Mouse (Mus musculus) liver, postnatal 0 days (tissue): ENCODE data around the gene 1700011L22Rik. TPM values are rescaled to one million over a fixed set of nuclear protein-coding genes. Genes with fewer than 3 reads are reported as not detected.

Experiments
- ATAC-seq: fragments of 200-750 bp; cut with Nextera tagmentation; 2 replicates; pipeline ENCODE4 v1.8.0; 2017; ENCODE audit warnings: mild to moderate bottlenecking, moderate library complexity
- DNase-seq: peaks from one replicate; pipeline ENCODE4 v3.0.0-alpha.2; 2016
- H3K27ac ChIP-seq: fragments of 300-500 bp; sonication (generic); 2 replicates; pipeline ENCODE4 v1.5.1; 2014; ENCODE audit warnings: antibody characterized with exemption, moderate library complexity, mild to moderate bottlenecking, low read depth
- H3K27me3 ChIP-seq: fragments of 300-500 bp; sonication (generic); 2 replicates; pipeline ENCODE4 v1.6.1; 2014; ENCODE audit warnings: low read length, control low read depth, mixed read lengths; ENCODE audit not compliant: insufficient read depth
- H3K36me3 ChIP-seq: fragments of 300-500 bp; sonication (generic); replicated peaks from 2 replicates; pipeline ENCODE4 v1.6.1; 2014; ENCODE audit warnings: mild to moderate bottlenecking, control low read depth, low read length, moderate library complexity, mixed read lengths; ENCODE audit not compliant: insufficient read depth
- H3K4me1 ChIP-seq: fragments of 300-500 bp; sonication (generic); 2 replicates; pipeline ENCODE4 v1.6.1; 2014; ENCODE audit warnings: antibody characterized with exemption, mild to moderate bottlenecking, control low read depth; ENCODE audit not compliant: insufficient read depth
- H3K4me2 ChIP-seq: fragments of 300-500 bp; sonication (generic); 2 replicates; pipeline ENCODE4 v1.6.1; 2014; ENCODE audit warnings: low read depth, mild to moderate bottlenecking, low read length, moderate library complexity, mixed read lengths
- H3K4me3 ChIP-seq: fragments of 300-500 bp; sonication (generic); 2 replicates; pipeline ENCODE4 v1.5.1; 2014; ENCODE audit warnings: low read depth, low read length
- H3K9ac ChIP-seq: fragments of 300-500 bp; sonication (generic); replicated peaks from 2 replicates; pipeline ENCODE4 v1.6.1; 2014; ENCODE audit warnings: mild to moderate bottlenecking, moderate library complexity
- H3K9me3 ChIP-seq: fragments of 300-500 bp; sonication (generic); 2 replicates; pipeline ENCODE4 v1.6.1; 2016; ENCODE audit warnings: mild to moderate bottlenecking, control low read depth, low read length, mixed read lengths
- CTCF ChIP-seq: sonication (generic); IDR thresholded peaks from 2 replicates; pipeline ENCODE4 v1.5.1; 2016; ENCODE audit warnings: antibody characterized with exemption, low read depth
- EP300 ChIP-seq: IDR thresholded peaks from 2 replicates; pipeline ENCODE4 v1.6.1; 2016; ENCODE audit warnings: antibody characterized with exemption, low read depth, mild to moderate bottlenecking
- WGBS: fragments of 180-500 bp; shearing (Covaris S2); extraction: QIAGEN DNeasy Blood & Tissue Kit; methylation state at CpG from one replicate; pipeline ENCODE4 v1.1.7; 2014; ENCODE audit not compliant: insufficient replicate concordance; 5-methylcytosine and 5-hydroxymethylcytosine counted together
- polyA plus RNA-seq: library from polyadenylated mRNA; unstranded; fragments of >200 nt; fragmentation: Nextera tagmentation; extraction: Ambion mirVana; gene quantifications from 2 replicates; pipeline ENCODE4 v1.2.1, GENCODE M21; 2015

1700011L22Rik gene
- polyA plus RNA-seq, 1 experiment from 2014 or later = not detected

DNA sequence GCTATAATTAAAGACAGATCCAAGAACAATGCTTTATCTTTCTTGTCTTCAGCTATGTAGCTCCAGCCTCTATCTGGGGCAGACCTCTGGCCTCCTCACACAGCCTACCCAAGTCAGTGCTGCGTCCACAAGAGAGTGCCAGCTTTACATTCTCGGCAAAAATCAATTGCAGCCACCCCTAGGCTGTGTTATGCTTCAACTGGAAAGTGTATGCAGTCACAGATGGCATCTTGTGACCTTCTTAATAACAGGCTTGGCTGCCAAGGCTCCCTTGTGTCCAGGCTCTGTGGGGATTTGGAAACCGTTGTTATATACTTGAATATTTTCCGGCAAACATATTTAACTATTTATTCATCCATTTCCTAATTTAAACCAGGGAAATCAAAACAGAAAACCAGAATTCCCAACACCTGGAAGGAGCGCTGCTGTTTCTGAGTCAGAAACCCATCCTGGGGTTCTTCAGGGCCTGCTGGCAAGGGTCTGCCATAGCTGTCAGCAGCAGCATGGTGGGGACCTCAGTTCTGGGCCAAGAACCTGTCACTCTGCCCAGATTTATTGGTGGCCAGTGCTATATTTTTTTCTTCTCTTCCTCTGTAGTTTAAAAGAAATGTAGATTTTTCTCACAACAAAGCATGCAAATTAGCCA lies 26.1 kb downstream of the 1700011L22Rik start:
- Histone ChIP-seq H3K27me3 (no peaks in the 10 kb centered on the region), H3K27ac (no peak overlapping the region), H3K9ac (no peak overlapping the region), H3K4me2 (no peak overlapping the region), H3K4me1 (no peaks in the 10 kb centered on the region), H3K9me3 (no peaks in the 10 kb centered on the region), H3K4me3 (no peak overlapping the region), H3K36me3 (no peaks in the 10 kb centered on the region)
- peak; percentile 3 for DNase-seq
- TF ChIP-seq EP300 (no peak), CTCF (no peak)
- 63% methylated on average over 5 of the region's 5 CpGs for WGBS
- ATAC-seq = no peak

DNA sequence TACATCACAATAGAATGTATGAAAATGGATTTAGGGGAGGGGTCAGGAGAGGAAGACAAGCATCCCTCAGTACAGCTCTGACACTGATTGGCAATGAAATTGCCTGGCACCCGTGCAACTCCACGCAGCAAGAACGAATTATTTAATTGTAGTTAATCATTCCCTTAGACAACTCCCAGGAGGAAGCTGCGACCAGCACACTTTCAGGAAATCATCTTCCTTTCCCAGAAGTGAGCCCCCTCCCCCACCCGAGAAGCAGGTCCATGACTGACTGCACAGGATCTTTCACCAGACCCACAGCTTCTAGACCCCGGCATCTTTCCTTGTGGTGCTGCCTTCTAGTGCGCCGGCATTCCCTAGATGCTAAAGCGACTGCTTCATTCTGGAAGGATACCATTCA lies 36.7 kb downstream of the 1700011L22Rik start:
- WGBS = 70% methylated on average over 9 of the region's 9 CpGs
- H3K4me3 ChIP-seq = no peak overlapping the region

DNA sequence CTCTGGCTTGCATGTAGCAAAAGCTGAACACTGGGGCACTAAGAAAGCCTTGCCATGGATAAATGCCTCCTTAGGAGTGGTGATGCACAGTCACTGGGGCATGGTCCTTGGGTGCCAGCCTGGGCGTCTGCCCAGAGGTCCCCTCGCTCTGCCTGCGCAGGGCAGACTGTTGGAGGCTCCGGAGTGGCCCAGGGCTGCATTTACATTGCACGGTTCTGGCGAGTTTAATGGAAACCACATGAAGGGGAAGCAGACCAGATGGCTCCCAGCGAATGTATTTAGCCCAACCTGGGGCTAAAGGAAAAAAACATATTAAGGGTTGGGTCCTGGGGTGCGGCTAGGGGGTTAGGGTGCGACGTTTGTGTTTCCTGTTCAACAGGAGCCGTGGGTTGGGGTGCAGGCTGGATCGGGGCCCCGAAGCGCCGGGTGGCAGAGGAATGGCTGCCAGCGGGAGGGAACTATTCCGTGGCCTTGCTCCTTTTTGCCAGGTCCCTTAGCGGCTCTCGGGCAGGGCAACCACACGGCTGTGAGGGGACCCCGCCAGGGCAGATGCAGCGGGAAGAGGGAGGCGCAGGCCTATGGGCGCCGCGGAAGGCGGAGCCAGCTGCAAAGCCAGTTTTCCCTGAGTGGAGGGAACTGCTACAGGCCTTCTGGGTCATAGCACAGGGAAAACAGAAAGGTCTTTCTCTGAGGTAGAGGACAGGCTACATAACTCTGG lies 38.6 kb downstream of the 1700011L22Rik start:
- TF ChIP-seq CTCF (no peak), EP300 (no peak)
- ATAC-seq = peak; percentile 56; the same call in 1 of the 2 replicates
- H3K4me1 ChIP-seq = peaks cover 7% of the 10 kb centered on the region
- peak overlapping the region; percentile 47 for H3K4me3 ChIP-seq
- peak overlapping the region; percentile 48 for H3K27ac ChIP-seq
- DNase-seq = peak; percentile 40
- no peaks in the 10 kb centered on the region for H3K27me3 ChIP-seq
- H3K36me3 ChIP-seq = no peaks in the 10 kb centered on the region
- peak overlapping the region; percentile 81 for H3K4me2 ChIP-seq
- peak overlapping the region; percentile 59 for H3K9ac ChIP-seq
- 4% methylated on average over 27 of the region's 27 CpGs for WGBS
- no peaks in the 10 kb centered on the region for H3K9me3 ChIP-seq

More for the DNA sequence above, 36.7 kb downstream of the 1700011L22Rik start:
- Histone ChIP-seq H3K4me1 (peaks cover 7% of the 10 kb centered on the region), H3K9ac (no peak overlapping the region), H3K27me3 (no peaks in the 10 kb centered on the region), H3K9me3 (no peaks in the 10 kb centered on the region), H3K4me2 (no peak overlapping the region), H3K36me3 (no peaks in the 10 kb centered on the region), H3K27ac (no peak overlapping the region)
- ATAC-seq (no peak), DNase-seq (no peak)
- TF ChIP-seq EP300 (no peak), CTCF (no peak)

DNA sequence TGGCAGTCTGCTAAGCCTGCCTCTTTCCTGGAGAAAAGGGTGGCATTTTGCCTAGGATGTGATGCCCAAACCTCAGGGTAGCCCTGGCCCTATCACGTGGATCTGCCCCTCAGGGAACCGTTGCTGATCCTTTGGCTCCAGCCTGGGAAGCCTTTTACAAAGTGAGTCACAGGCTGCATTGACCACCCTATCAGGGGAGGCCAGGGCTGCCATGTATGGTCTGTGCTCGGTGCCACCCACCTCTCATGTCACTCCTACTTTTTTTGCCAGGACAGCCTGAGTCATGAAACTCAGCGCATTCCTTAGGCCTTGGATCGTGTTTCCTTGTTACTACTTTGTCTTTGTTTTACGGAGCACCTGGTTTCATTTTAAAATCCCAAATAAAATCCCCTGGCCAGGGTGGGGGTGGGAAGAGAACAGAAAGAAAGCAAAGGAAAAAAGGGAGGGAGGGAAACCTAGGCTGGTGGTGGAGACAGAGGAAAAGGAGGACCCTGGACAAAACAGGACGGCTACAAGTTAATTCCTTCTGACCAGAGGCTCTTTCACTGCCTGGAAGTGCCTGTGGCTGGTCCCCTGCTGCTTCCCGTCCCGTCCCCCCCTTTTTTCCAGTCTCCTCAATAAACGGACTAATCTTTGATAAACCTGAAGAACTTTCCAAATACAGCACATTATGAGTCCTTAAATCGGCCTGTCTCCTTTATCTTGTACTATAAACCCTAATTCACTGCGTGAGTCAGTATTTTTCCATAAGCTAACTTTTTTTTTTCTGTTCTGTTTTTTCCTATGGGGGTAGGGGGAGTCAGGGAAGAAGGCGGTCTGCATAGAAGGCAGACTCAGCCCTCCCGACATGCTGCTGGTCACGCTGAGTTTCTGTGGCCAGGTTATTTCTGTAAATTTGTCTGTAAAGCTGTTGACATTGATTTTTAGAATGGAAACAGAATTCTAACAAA lies 39.4 kb downstream of the 1700011L22Rik start:
- Histone ChIP-seq H3K36me3 (no peaks in the 10 kb centered on the region), H3K9ac (peak overlapping the region; percentile 59; the same call in 1 of the 2 replicates), H3K4me1 (peaks cover 7% of the 10 kb centered on the region), H3K4me2 (peak overlapping the region; percentile 81), H3K27me3 (no peaks in the 10 kb centered on the region), H3K27ac (peak overlapping the region; percentile 48), H3K4me3 (peak overlapping the region; percentile 47; the same call in 1 of the 2 replicates), H3K9me3 (no peaks in the 10 kb centered on the region)
- WGBS = 43% methylated on average over 15 of the region's 15 CpGs
- DNase-seq = no peak
- TF ChIP-seq CTCF (no peak), EP300 (no peak)
- ATAC-seq = 0 out of 2 replicates have a peak, but pooled peaks have one; percentile 41

DNA sequence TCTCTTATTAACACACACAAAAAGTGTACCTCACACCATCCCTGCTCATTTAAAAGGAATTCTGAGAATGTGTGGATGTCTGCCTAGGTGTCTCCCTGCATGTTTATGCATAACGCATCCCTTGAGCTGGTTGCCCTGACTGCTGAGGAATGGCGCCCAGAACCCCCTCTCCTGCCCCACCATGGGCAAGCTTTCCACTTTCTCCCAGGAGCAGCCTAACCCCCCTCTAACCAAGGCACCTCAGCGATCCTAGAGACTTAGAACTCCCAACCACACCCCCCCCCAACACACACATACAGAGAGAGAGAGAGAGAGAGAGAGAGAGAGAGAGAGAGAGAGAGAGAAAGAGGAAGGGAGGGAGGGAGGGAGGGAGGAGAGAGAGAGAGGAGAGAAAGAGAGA lies 40.2 kb downstream of the 1700011L22Rik start:
- ATAC-seq (no peak), DNase-seq (no peak)
- no peaks in the 10 kb centered on the region for H3K9me3 ChIP-seq
- no peak overlapping the region for H3K4me2 ChIP-seq
- 61% methylated on average over 3 of the region's 3 CpGs for whole genome bisulfite sequencing
- no peak for TF ChIP-seq EP300
- peaks cover 7% of the 10 kb centered on the region for H3K4me1 ChIP-seq
- no peaks in the 10 kb centered on the region for H3K27me3 ChIP-seq
- H3K36me3 ChIP-seq = no peaks in the 10 kb centered on the region
- H3K9ac ChIP-seq = no peak overlapping the region
- no peak overlapping the region for H3K27ac ChIP-seq
- H3K4me3 ChIP-seq = no peak overlapping the region

DNA sequence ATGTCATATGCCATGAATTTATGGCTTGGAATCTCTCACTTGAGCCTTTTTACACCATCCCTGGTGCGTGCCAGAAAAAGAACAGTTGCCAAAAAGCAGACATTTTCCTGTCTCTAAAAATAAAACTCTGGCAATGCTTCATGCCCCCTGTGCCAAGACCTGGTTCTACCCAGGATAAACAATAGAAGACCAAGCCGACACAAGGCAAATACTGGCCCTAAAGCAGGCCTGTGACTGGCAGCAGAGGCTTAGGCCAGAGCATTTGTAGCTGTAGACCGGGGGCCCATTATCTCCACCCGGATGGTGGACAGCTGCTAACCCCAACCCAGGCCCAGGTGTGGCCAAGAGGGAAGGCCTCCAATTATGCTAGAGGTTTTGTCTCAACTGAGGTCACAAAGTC lies 41.5 kb downstream of the 1700011L22Rik start:
- no peak overlapping the region for H3K4me2 ChIP-seq
- 75% methylated on average over 4 of the region's 4 CpGs for WGBS
- DNase-seq (no peak), ATAC-seq (no peak)
- H3K9ac ChIP-seq = no peak overlapping the region
- H3K27ac ChIP-seq = no peak overlapping the region
- H3K4me3 ChIP-seq = no peak overlapping the region
- H3K4me1 ChIP-seq = peaks cover 7% of the 10 kb centered on the region
- no peaks in the 10 kb centered on the region for H3K27me3 ChIP-seq
- no peaks in the 10 kb centered on the region for H3K9me3 ChIP-seq
- no peak for TF ChIP-seq EP300
- no peak for TF ChIP-seq CTCF
- H3K36me3 ChIP-seq = no peaks in the 10 kb centered on the region
